Mouse (Mus musculus): Measurements from ENCODE around the gene Pank2.

Pank2 gene

DNA sequence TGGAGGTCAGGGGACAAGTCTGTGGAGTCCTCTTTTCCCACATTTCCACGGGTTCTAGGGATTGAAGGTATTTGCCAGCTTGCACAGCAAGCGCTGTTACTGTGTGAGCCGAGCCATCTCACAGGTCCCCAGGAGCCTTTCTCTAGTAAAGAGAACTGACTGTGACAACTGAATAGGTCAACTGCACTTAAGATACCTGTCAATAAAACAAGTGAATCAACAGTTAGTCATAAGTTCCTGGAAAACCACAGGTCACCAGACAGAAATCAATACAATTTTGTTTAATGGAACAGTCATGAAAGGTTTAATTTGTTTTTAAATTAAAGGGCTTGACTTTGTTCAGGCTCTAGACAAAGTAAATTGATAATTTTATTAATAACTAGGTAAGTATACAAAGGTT lies 68.3 kb downstream of the Pank2 start:
- no peak for DNase-seq

DNA sequence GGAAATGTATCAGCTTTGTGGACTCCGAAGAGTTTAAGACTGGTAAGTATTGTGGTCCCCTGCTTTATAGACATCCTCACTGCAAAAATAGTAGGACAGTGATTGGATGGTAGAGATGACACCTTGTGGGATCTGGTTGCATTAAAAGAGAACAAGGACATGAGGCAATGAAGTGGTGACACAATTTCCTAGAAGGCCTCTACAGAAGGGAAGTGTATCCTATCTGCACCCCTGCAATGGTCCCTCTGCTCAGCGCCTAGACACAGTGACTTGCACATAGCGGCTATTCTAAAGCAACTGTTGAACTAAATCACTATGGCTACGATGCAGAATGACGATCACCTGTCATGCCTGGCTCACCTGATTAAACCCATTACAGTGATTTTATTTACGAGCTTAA lies 75.3 kb downstream of the Pank2 start:
- DNase-seq = no peak

DNA sequence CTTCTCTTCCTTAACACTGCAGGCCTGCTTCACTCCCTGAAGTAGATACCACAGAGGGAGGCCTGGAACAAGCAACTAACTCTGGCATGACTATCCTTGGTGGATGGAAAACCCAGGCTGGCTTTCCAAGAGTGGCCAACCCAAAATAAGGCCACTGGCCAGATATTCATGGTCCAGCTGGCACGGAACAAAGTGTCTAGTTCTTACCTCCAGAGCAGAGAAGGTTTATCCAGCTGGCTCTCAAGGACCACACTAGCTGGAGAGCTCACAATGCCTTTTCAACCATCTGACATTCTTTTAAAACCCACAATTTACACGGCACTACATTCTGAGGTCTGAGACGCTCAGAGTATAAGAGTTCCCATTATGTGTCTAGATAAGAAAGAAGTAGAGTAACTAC lies 82.2 kb downstream of the Pank2 start:
- DNase-seq = no peak

DNA sequence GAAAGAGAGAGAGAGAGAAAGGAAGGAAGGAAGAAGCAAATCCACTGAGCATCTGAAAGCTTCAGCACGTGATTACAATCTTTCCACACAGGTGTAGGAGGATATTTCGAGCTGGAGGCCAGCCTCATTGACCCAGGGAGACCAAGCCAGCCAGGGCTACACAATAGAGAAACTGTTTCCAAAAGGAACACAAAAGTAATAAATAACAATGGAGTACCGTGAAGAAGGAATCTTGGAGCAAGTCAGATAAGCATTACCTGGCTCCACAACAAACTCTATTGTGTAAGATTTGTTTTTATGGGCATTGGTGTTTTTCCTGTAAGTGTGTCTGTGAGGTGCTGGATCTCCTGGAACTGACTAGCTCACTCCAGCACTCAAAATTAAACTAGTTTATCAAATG lies 83.3 kb downstream of the Pank2 start:
- no peak for DNase-seq
